Mouse (Mus musculus): Measurements from ENCODE around the gene Fbxl7.

- TF ChIP-seq CTCF (IDR thresholded peaks at IDR 0.05; ENCODE audit: extremely low read depth, insufficient read depth, insufficient read length, insufficient replicate concordance) (no peak), POLR2A (IDR thresholded peaks at IDR 0.05; ENCODE audit: low read depth, low read length) (no peak)
Measured at GRCm38 (mm10) chr15:26775720-26776119, 119.7 kb downstream of the Fbxl7 start.

Data from spleen, adult 2 months (tissue).